Mouse (Mus musculus) stomach, embryonic 14.5 days (tissue): ENCODE data around the gene Suclg2. TPM values are rescaled to one million over a fixed set of nuclear protein-coding genes. Genes with fewer than 3 reads are reported as not detected.
A peak's percentile ranks its signal among the peaks of the same experiment; 100 is the strongest.

Experiments used
- ATAC-seq: fragments of 200-750 bp; cut with Nextera tagmentation; 2 replicates; pipeline ENCODE4 v1.8.0; 2017; ENCODE audit warnings: low read depth, moderate TSS enrichment; ENCODE audit not compliant: insufficient number of reproducible peaks, insufficient read depth, low FRiP score
- H3K27ac ChIP-seq: fragments of 300-500 bp; sonication (generic); 2 replicates; pipeline ENCODE4 v1.5.1; 2014; ENCODE audit warnings: mild to moderate bottlenecking, low read length, moderate library complexity, mixed read lengths
- H3K27me3 ChIP-seq: fragments of 300-500 bp; sonication (generic); 2 replicates; pipeline ENCODE4 v1.6.1; 2014; ENCODE audit warnings: low read length, control low read depth, mixed read lengths; ENCODE audit not compliant: control insufficient read depth, insufficient read depth
- H3K36me3 ChIP-seq: fragments of 300-500 bp; sonication (generic); 2 replicates; pipeline ENCODE4 v1.6.1; 2014; ENCODE audit warnings: mild to moderate bottlenecking, control low read depth, low read length, moderate library complexity, mixed read lengths; ENCODE audit not compliant: control insufficient read depth, insufficient read depth
- H3K4me1 ChIP-seq: fragments of 300-500 bp; sonication (generic); 2 replicates; pipeline ENCODE4 v1.6.1; 2014; ENCODE audit warnings: low read length, control low read depth, mixed read lengths; ENCODE audit not compliant: control insufficient read depth, insufficient read depth
- H3K4me2 ChIP-seq: fragments of 300-500 bp; sonication (generic); replicated peaks from 2 replicates; pipeline ENCODE4 v1.6.1; 2014; ENCODE audit warnings: low read depth, low read length, control low read depth
- H3K4me3 ChIP-seq: fragments of 300-500 bp; sonication (generic); 2 replicates; pipeline ENCODE4 v1.5.1; 2014; ENCODE audit warnings: low read depth, low read length, control low read depth
- H3K9ac ChIP-seq: fragments of 300-500 bp; sonication (generic); replicated peaks from 2 replicates; pipeline ENCODE4 v1.6.1; 2014; ENCODE audit warnings: low read depth, mild to moderate bottlenecking, control low read depth, low read length, moderate library complexity, mixed read lengths
- H3K9me3 ChIP-seq: fragments of 300-500 bp; sonication (generic); 2 replicates; pipeline ENCODE4 v1.6.1; 2016; ENCODE audit warnings: low read depth, low read length, control low read depth; ENCODE audit not compliant: control insufficient read depth
- WGBS: fragments of 180-500 bp; shearing (Covaris S2); extraction: QIAGEN DNeasy Blood & Tissue Kit; methylation state at CpG from one replicate; pipeline ENCODE4 v1.1.7; 2014; 5-methylcytosine and 5-hydroxymethylcytosine counted together
- polyA plus RNA-seq: library from polyadenylated mRNA; unstranded; fragments of >200 nt; fragmentation: Nextera tagmentation; extraction: Ambion mirVana; gene quantifications from 2 replicates; pipeline ENCODE4 v1.2.1, GENCODE M21; 2014

Suclg2 gene
- polyA plus RNA-seq, 1 experiment from 2014 or later = 92.4 TPM

DNA sequence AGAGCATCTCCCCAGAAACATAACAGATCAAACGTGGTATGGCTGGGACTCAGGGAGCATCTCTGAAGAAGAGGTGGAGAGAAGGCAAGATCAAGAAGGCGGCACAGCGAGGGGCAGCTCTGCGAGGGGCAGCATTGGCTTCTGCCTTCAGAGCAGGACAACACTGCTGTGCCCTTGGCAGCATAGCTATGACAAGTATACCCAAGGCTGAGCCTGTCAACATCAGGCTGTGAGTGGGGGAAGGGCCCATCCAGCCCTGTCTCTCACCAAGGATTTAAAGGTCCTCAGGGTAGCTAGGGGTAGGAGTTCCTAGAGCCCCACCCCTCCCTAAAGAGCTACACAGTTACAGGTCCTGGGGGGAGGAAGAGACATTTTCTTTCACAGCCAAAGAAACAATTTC lies 23.7 kb downstream of the Suclg2 start:
- Histone ChIP-seq H3K4me2 (no peak overlapping the region), H3K9ac (no peak overlapping the region), H3K27ac (no peak overlapping the region), H3K9me3 (no peaks in the 10 kb centered on the region), H3K4me1 (peaks cover 4% of the 10 kb centered on the region; the same call in 1 of the 2 replicates), H3K27me3 (no peaks in the 10 kb centered on the region), H3K4me3 (no peak overlapping the region), H3K36me3 (no peaks in the 10 kb centered on the region)
- no peak for ATAC-seq
- WGBS = 71% methylated on average over 4 of the region's 4 CpGs

DNA sequence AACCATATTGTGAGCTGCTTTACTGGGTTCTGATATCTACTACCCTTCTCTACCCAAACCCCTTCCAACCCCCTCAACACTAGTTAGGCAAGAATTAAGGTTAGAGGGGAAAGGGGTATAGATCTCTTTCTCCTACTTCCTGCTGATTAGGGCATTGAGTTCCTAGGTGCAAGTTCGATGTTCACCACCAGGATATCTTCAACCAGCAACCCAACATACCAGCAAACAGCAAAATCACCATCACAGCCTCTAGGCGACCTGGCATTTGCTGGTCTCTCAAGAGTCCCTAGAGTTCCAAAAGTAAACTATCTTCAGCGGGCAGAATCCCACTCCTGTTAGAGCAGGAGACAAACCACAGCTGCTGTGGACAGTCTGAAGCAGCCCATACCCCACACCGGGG lies 33.4 kb downstream of the Suclg2 start:
- Histone ChIP-seq H3K9ac (no peak overlapping the region), H3K36me3 (no peaks in the 10 kb centered on the region), H3K27ac (no peak overlapping the region), H3K27me3 (no peaks in the 10 kb centered on the region), H3K9me3 (no peaks in the 10 kb centered on the region), H3K4me3 (no peak overlapping the region), H3K4me1 (peaks cover 3% of the 10 kb centered on the region; the same call in 1 of the 2 replicates), H3K4me2 (no peak overlapping the region)
- ATAC-seq = no peak
- WGBS = 40% methylated on average over 4 of the region's 4 CpGs

GRCm38 (mm10) chr6:95679718-95680117 lies 38.9 kb downstream of the Suclg2 start:
- no peaks in the 10 kb centered on the region for H3K36me3 ChIP-seq
- ATAC-seq = no peak
- H3K9ac ChIP-seq = no peak overlapping the region
- 57% methylated on average over 3 of the region's 3 CpGs for WGBS
- H3K9me3 ChIP-seq = no peaks in the 10 kb centered on the region
- H3K27ac ChIP-seq = no peak overlapping the region; the same call in 1 of the 2 replicates
- no peaks in the 10 kb centered on the region for H3K27me3 ChIP-seq
- H3K4me1 ChIP-seq = peaks cover 12% of the 10 kb centered on the region
- H3K4me3 ChIP-seq = no peak overlapping the region
- no peak overlapping the region for H3K4me2 ChIP-seq

DNA sequence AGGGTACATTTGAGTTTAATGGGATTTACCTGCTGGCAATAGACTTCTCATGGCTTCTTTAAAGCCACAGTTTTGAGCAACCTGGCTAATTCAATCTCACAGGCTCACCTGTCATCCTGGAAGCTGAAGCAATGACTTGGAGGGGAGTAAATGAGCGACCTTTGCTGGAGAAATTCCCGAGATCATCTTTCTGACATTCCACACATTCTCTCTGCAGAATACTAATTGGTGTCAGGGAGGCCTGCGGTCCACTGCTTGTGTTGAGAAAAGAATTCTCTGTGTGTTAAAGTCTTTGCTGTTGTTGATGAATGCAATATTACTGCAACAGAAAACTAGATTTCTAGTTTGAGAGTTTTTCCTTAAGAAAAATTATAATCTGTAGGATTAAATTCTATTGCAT lies 39.3 kb downstream of the Suclg2 start:
- H3K4me3 ChIP-seq = no peak overlapping the region
- peaks cover 17% of the 10 kb centered on the region for H3K4me1 ChIP-seq
- ATAC-seq = no peak
- no peaks in the 10 kb centered on the region for H3K9me3 ChIP-seq
- H3K27ac ChIP-seq = no peak overlapping the region
- no peaks in the 10 kb centered on the region for H3K27me3 ChIP-seq
- H3K9ac ChIP-seq = no peak overlapping the region
- WGBS = 32% methylated on average over 3 of the region's 3 CpGs
- no peak overlapping the region for H3K4me2 ChIP-seq
- H3K36me3 ChIP-seq = no peaks in the 10 kb centered on the region

DNA sequence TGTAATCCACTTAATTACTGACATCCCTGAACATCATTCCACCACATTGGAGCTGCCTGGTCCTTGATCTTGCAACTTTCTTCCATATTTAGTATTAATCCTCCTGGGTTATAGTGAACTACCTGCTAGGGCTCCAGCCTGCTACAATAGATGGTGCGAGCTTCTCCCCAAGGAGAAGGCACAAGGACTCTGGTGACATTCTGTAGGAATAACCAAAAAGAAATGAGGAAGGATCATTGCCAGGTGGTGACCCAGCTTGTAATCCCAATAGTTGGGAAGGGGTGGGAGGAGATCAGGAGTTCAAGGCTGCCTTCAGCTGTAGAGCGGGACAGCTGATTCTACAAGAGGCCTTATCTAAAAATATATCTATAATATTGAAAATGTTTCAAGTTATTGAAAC lies 41.6 kb downstream of the Suclg2 start:
- no peak overlapping the region for H3K4me3 ChIP-seq
- no peak overlapping the region for H3K9ac ChIP-seq
- no peaks in the 10 kb centered on the region for H3K9me3 ChIP-seq
- no peak overlapping the region for H3K4me2 ChIP-seq
- H3K4me1 ChIP-seq = peaks cover 16% of the 10 kb centered on the region
- no peaks in the 10 kb centered on the region for H3K27me3 ChIP-seq
- 88% methylated on average over 2 of the region's 2 CpGs for WGBS
- no peak overlapping the region for H3K27ac ChIP-seq
- no peaks in the 10 kb centered on the region for H3K36me3 ChIP-seq
- ATAC-seq = no peak

DNA sequence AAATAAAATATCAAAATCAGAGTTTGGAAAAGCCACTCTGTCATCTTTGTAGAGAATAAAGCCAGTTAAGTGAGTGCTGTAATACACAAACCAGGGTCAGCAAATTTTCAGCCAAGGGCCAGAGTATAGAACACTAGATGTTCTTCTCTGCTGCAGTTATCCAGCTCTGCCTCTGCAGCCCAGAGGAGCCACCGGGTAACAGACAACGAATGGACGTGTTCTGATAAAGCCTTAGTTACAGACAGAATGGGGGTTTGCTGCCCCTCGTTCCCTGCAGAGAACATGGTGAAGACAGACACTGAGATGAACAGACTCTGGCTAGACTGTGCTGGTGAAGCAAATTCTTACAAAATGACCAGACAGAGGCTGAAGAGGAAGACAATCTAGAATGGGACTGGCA lies 42.2 kb downstream of the Suclg2 start:
- H3K9ac ChIP-seq = no peak overlapping the region
- no peaks in the 10 kb centered on the region for H3K9me3 ChIP-seq
- no peak for ATAC-seq
- no peak overlapping the region for H3K4me2 ChIP-seq
- peaks cover 16% of the 10 kb centered on the region for H3K4me1 ChIP-seq
- no peaks in the 10 kb centered on the region for H3K27me3 ChIP-seq
- no peak overlapping the region for H3K4me3 ChIP-seq
- H3K27ac ChIP-seq = no peak overlapping the region
- 58% methylated on average over 4 of the region's 4 CpGs for WGBS
- no peaks in the 10 kb centered on the region for H3K36me3 ChIP-seq

DNA sequence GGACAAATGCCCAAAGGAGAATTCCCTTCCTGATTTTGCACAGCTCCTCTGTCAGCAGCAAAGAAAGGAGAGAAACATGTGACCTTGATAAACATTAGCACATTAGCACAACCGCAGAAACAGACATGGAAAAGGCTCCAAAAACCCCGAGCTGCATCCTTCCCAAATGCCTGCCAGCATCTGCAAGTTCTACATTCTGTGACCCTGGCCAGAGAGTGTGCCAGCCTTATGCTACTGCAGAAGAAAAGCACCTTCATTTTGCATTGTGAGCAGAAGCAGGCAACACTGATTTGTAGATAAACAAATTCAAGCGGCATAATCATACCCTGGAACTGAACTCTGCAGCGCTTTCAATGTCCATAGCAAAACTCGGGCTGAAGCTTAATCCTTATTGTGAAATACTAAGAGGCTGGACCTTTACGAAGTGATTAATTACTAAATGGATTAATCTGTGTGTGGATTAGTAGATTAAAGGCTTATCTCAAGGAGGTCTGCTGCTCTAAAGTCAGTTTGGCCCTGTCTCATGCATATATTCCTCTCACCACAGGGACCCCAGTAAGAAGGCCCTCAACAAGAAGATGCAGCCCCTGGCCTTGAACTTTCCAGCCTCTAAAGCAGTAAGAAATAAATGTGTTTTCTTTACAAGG lies 43.4 kb downstream of the Suclg2 start:
- Histone ChIP-seq H3K9ac (no peak overlapping the region), H3K9me3 (no peaks in the 10 kb centered on the region), H3K27ac (peak overlapping the region; percentile 45; the same call in 1 of the 2 replicates), H3K4me1 (peaks cover 16% of the 10 kb centered on the region), H3K4me3 (no peak overlapping the region), H3K27me3 (no peaks in the 10 kb centered on the region), H3K36me3 (no peaks in the 10 kb centered on the region), H3K4me2 (no peak overlapping the region)
- 0 out of 2 replicates have a peak, but pooled peaks have one; percentile 14 for ATAC-seq
- 26% methylated on average over 6 of the region's 6 CpGs for WGBS

DNA sequence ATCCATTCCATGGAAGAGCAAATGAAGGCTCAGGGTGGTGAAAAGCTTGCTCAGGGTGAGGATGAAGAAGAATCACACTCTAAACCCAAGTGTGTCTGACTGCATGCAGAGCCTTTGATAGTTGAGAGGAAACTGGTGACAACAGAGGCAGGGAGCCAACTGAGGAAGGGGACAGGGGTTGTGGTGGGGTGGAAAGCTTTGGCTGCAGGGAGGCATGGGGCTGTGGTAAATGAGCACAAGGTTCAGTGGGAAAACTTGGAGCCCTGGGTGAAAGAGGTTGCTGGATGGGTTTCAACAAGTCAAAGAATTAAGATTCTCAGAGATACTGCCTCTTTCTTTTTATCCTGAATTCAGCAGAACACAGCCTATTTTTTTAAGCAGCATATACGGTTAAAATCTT lies 43.9 kb downstream of the Suclg2 start:
- H3K9me3 ChIP-seq = no peaks in the 10 kb centered on the region
- ATAC-seq = no peak
- no peaks in the 10 kb centered on the region for H3K27me3 ChIP-seq
- no peak overlapping the region for H3K4me3 ChIP-seq
- H3K36me3 ChIP-seq = no peaks in the 10 kb centered on the region
- H3K9ac ChIP-seq = no peak overlapping the region
- 27% methylated on average over 1 of the region's 1 CpGs for WGBS
- H3K4me1 ChIP-seq = peaks cover 16% of the 10 kb centered on the region
- H3K4me2 ChIP-seq = no peak overlapping the region
- H3K27ac ChIP-seq = peak overlapping the region; percentile 45; the same call in 1 of the 2 replicates

DNA sequence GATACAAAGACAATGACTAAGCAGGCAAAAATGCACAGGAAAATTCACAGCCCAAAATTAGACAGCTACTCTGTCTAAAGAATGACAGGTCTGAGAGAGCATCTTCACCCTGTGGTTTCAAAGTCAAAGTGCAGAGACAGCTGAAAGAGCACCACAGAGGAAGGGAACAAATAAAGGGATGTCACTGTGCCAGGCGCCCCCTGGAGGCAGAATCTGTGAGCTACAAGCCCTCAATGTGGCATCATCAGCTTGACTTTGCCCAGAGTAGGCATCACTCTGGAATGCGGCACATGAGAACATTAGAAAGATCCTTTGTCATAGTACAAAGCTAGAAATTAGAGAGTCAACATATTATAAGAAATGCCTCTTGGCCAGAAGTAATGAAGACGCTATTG lies 49.3 kb downstream of the Suclg2 start:
- Histone ChIP-seq H3K27ac (no peak overlapping the region), H3K9ac (no peak overlapping the region), H3K4me2 (no peak overlapping the region), H3K9me3 (no peaks in the 10 kb centered on the region), H3K4me3 (no peak overlapping the region), H3K36me3 (no peaks in the 10 kb centered on the region), H3K4me1 (peaks cover 3% of the 10 kb centered on the region; the same call in 1 of the 2 replicates), H3K27me3 (no peaks in the 10 kb centered on the region)
- 62% methylated on average over 3 of the region's 3 CpGs for WGBS
- no peak for ATAC-seq
